Mouse (Mus musculus) ES-E14 (cell line): ENCODE results near the gene Gpr84.

Source experiments
- CHD2 ChIP-seq: IDR thresholded peaks from 2 replicates; pipeline ENCODE4 v1.6.1; 2014; ENCODE audit warnings: mild to moderate bottlenecking, low read depth, low read length, inconsistent platforms
- HCFC1 ChIP-seq: IDR thresholded peaks from 2 replicates; pipeline ENCODE4 v1.6.1; 2012; ENCODE audit warnings: low read length, inconsistent platforms, borderline replicate concordance; ENCODE audit not compliant: insufficient read depth
- MAFK ChIP-seq: IDR thresholded peaks from 2 replicates; pipeline ENCODE4 v1.6.1; 2014; ENCODE audit warnings: mild to moderate bottlenecking, low read depth, low read length, inconsistent platforms; ENCODE audit not compliant: insufficient read depth
- ZC3H11A ChIP-seq: IDR thresholded peaks from 2 replicates; pipeline ENCODE4 v1.6.1; 2012; ENCODE audit warnings: low read depth, mild to moderate bottlenecking, inconsistent platforms, low read length, borderline replicate concordance
- ZNF384 ChIP-seq: IDR thresholded peaks from 2 replicates; pipeline ENCODE4 v1.6.1; 2012; ENCODE audit warnings: low read depth, low read length, inconsistent platforms

DNA sequence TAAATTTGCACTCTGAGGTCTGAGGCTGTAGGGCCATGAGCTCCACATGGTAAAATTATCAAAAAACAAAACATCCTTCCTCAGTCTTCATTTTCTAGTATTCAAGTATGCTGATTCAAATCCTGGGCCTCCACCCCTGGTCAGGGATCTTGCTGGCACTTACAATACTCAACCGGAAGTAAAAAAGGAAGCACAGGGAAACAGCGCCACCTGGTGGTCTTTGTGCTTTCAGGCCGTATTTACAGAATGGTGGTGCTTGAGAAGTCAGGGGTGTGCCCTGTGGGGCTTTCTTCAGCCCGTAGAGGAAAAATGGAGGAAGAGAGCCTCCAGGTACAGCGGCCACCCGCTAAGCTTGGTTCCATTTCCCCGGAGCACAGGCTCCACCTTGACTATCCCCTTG is 3.3 kb downstream of the Gpr84 start:
- peak; percentile 54; the same call in 1 of the 2 replicates for TF ChIP-seq ZC3H11A
- no peak for TF ChIP-seq ZNF384
- TF ChIP-seq MAFK: no peak
- no peak for TF ChIP-seq CHD2
- no peak for TF ChIP-seq HCFC1
